Mouse (Mus musculus): ENCODE measurements around the gene Dchs2. TPM values are rescaled to one million over a fixed set of nuclear protein-coding genes. Genes with fewer than 3 reads are reported as not detected.
A peak's percentile ranks its signal among the peaks of the same experiment; 100 is the strongest.

The Dchs2 gene
- 0.02 TPM in 2 replicates for polyA plus RNA-seq (2015; fragmentation: Nextera tagmentation; extraction: Ambion mirVana)

DNA sequence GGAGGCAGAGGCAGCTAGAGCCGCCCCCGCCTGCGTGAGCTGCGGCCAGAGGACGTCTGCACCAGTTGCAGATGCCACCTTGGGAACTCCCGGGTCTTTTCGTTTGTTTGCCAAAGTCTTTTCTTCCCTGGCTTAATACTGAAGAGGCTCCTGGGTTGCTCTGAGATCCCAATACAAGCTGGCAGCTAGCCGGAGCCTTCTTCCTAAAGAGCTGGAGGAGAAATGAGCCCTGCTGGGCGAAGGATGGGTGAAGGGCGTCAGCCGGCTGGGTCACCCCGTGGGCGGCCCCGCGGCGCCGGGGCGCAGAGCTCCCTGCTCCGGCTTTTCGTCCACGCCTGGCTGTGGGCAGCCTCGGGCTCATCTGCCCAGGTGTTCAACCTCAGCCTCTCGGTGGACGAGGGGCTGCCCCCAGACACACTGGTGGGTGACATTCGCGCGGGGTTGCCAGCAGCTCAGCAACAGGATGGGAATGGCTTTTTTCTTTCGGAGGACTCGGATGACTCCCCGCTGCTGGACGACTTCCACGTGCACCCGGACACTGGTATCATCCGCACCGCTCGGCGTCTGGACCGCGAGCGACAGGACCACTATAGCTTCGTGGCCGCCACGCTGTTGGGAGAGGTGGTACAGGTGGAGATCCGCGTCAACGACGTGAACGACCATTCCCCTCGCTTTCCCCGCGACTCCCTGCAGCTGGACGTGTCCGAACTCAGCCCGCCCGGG lies at the start of gene Dchs2:
Gene Dchs2, plus strand, starts transcription at position 223 of the 723 bp plus-strand sequence.
- ATAC-seq (no peak), DNase-seq (no peak)
- H3K9ac ChIP-seq (replicated peaks), result no peak within 1 kb of the TSS
- no peaks in the 10 kb centered on the region for H3K36me3 ChIP-seq (replicated peaks; ENCODE audit: insufficient read depth, low read length)
- H3K4me3 ChIP-seq (ENCODE audit: low read depth, low read length), result peak within 1 kb of the TSS; percentile 40
- peak within 1 kb of the TSS; percentile 61 for H3K4me2 ChIP-seq (ENCODE audit: low read depth, low read length)
- H3K9me3 ChIP-seq (ENCODE audit: low read length), result no peaks in the 10 kb centered on the region
- H3K27me3 ChIP-seq (ENCODE audit: insufficient read depth, low read length), result peaks cover 54% of the 10 kb centered on the region
- H3K4me1 ChIP-seq (ENCODE audit: insufficient read depth), result no peaks in the 10 kb centered on the region
- WGBS (ENCODE audit: insufficient replicate concordance), result 2% methylated on average over 54 of the region's 55 CpGs
- no peak within 1 kb of the TSS for H3K27ac ChIP-seq (ENCODE audit: low read depth)
- no peak for TF ChIP-seq EP300 (IDR thresholded peaks at IDR 0.05; ENCODE audit: low read depth)
- TF ChIP-seq CTCF (IDR thresholded peaks at IDR 0.05; ENCODE audit: low read depth), result no peak

- Histone ChIP-seq H3K9me3 (ENCODE audit: low read length) (no peaks in the 10 kb centered on the region), H3K4me2 (ENCODE audit: low read depth, low read length) (peak overlapping the region; percentile 75), H3K9ac (replicated peaks) (no peak overlapping the region; the same call in 1 of the 2 replicates), H3K27me3 (ENCODE audit: insufficient read depth, low read length) (no peaks in the 10 kb centered on the region), H3K4me1 (ENCODE audit: insufficient read depth) (no peaks in the 10 kb centered on the region), H3K36me3 (replicated peaks; ENCODE audit: insufficient read depth, low read length) (no peaks in the 10 kb centered on the region), H3K27ac (ENCODE audit: low read depth) (peak overlapping the region; percentile 22; the same call in 1 of the 2 replicates), H3K4me3 (ENCODE audit: low read depth, low read length) (peak overlapping the region; percentile 43)
- TF ChIP-seq EP300 (IDR thresholded peaks at IDR 0.05; ENCODE audit: low read depth), result no peak
- peak; percentile 97 for TF ChIP-seq CTCF (IDR thresholded peaks at IDR 0.05; ENCODE audit: low read depth)
- WGBS (ENCODE audit: insufficient replicate concordance), result 2% methylated on average over 11 of the region's 11 CpGs
- ATAC-seq (peak; percentile 86), DNase-seq (peak; percentile 77)
These were observed 47.1 kb upstream of the Dchs2 start for GRCm38 (mm10) chr3:83080567-83081055.

DNA sequence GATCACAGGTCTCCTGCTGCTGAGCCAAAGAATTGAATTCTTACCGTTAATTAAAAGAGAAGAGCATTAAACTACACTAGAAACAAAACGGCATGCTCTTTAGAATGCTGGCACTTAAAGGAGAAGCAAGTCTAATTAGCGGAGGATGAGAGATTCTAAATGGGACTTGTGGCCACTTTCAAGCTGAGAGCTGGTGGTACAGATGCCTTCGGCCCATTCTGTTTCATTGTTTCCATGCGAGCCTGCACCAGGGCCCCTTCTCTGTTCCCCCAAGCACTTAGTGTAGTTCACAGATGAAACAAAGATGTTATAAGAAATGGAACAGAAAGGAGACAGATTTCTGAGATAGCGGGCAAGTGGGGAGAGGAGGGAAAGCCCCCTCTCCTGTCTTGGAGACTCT lies 30.2 kb upstream of the Dchs2 start:
- Histone ChIP-seq H3K4me3 (ENCODE audit: low read depth, low read length) (no peak overlapping the region), H3K4me1 (ENCODE audit: insufficient read depth) (no peaks in the 10 kb centered on the region), H3K36me3 (replicated peaks; ENCODE audit: insufficient read depth, low read length) (no peaks in the 10 kb centered on the region), H3K27ac (ENCODE audit: low read depth) (no peak overlapping the region), H3K9me3 (ENCODE audit: low read length) (no peaks in the 10 kb centered on the region), H3K27me3 (ENCODE audit: insufficient read depth, low read length) (no peaks in the 10 kb centered on the region), H3K9ac (replicated peaks) (no peak overlapping the region), H3K4me2 (ENCODE audit: low read depth, low read length) (no peak overlapping the region)
- WGBS (ENCODE audit: insufficient replicate concordance), result 81% methylated on average over 6 of the region's 6 CpGs
- TF ChIP-seq EP300 (IDR thresholded peaks at IDR 0.05; ENCODE audit: low read depth) (no peak), CTCF (IDR thresholded peaks at IDR 0.05; ENCODE audit: low read depth) (no peak)
- ATAC-seq, result no peak
- DNase-seq, result no peak

- Histone ChIP-seq H3K4me1 (ENCODE audit: insufficient read depth) (no peaks in the 10 kb centered on the region), H3K4me3 (ENCODE audit: low read depth, low read length) (peak overlapping the region; percentile 24; the same call in 1 of the 2 replicates), H3K9ac (replicated peaks) (no peak overlapping the region), H3K4me2 (ENCODE audit: low read depth, low read length) (peak overlapping the region; percentile 47), H3K36me3 (replicated peaks; ENCODE audit: insufficient read depth, low read length) (no peaks in the 10 kb centered on the region), H3K27me3 (ENCODE audit: insufficient read depth, low read length) (no peaks in the 10 kb centered on the region), H3K9me3 (ENCODE audit: low read length) (no peaks in the 10 kb centered on the region), H3K27ac (ENCODE audit: low read depth) (no peak overlapping the region)
- ATAC-seq (no peak), DNase-seq (no peak)
- TF ChIP-seq EP300 (IDR thresholded peaks at IDR 0.05; ENCODE audit: low read depth) (no peak), CTCF (IDR thresholded peaks at IDR 0.05; ENCODE audit: low read depth) (no peak)
- 24% methylated on average over 14 of the region's 14 CpGs for WGBS (ENCODE audit: insufficient replicate concordance)
These were observed 29.2 kb upstream of the Dchs2 start for GRCm38 (mm10) chr3:83098546-83099034.

DNA sequence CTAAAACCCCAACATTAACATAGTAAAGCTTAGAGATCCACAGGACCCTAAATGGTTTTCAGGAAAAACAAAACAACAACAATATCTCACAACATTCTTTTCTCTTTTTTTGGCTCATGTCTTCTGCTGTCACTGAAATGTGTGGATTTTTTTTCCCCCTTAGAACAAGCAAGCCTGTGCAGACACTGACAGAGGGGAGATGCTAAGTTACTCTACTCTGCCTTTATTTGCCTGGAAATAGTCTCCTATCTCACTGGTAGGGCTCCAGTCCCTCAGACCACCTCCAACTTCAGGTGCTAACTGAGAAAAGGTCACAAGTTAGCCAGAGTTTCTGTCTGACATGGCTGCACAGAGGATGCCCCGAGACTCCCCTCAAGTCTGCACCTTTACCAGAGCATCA lies 28.6 kb upstream of the Dchs2 start:
- no peaks in the 10 kb centered on the region for H3K36me3 ChIP-seq (replicated peaks; ENCODE audit: insufficient read depth, low read length)
- no peak overlapping the region for H3K9ac ChIP-seq (replicated peaks)
- H3K4me3 ChIP-seq (ENCODE audit: low read depth, low read length), result no peak overlapping the region
- TF ChIP-seq CTCF (IDR thresholded peaks at IDR 0.05; ENCODE audit: low read depth) (no peak), EP300 (IDR thresholded peaks at IDR 0.05; ENCODE audit: low read depth) (no peak)
- no peak overlapping the region for H3K4me2 ChIP-seq (ENCODE audit: low read depth, low read length)
- no peak for DNase-seq
- no peak overlapping the region for H3K27ac ChIP-seq (ENCODE audit: low read depth)
- H3K27me3 ChIP-seq (ENCODE audit: insufficient read depth, low read length), result no peaks in the 10 kb centered on the region
- 66% methylated on average over 1 of the region's 1 CpGs for WGBS (ENCODE audit: insufficient replicate concordance)
- no peaks in the 10 kb centered on the region for H3K9me3 ChIP-seq (ENCODE audit: low read length)
- no peaks in the 10 kb centered on the region for H3K4me1 ChIP-seq (ENCODE audit: insufficient read depth)
- ATAC-seq, result no peak

- Histone ChIP-seq H3K9me3 (ENCODE audit: low read length) (no peaks in the 10 kb centered on the region), H3K4me1 (ENCODE audit: insufficient read depth) (no peaks in the 10 kb centered on the region)
These were observed 28.1 kb upstream of the Dchs2 start for GRCm38 (mm10) chr3:83099651-83100050.

More at GRCm38 (mm10) chr3:83099651-83100050, 28.1 kb upstream of the Dchs2 start:
- Histone ChIP-seq H3K27ac (ENCODE audit: low read depth) (no peak overlapping the region), H3K9ac (replicated peaks) (no peak overlapping the region), H3K36me3 (replicated peaks; ENCODE audit: insufficient read depth, low read length) (no peaks in the 10 kb centered on the region), H3K4me3 (ENCODE audit: low read depth, low read length) (no peak overlapping the region), H3K27me3 (ENCODE audit: insufficient read depth, low read length) (no peaks in the 10 kb centered on the region), H3K4me2 (ENCODE audit: low read depth, low read length) (no peak overlapping the region)
- no peak for TF ChIP-seq CTCF (IDR thresholded peaks at IDR 0.05; ENCODE audit: low read depth)
- TF ChIP-seq EP300 (IDR thresholded peaks at IDR 0.05; ENCODE audit: low read depth), result no peak
- no peak for DNase-seq
- 68% methylated on average over 6 of the region's 6 CpGs for WGBS (ENCODE audit: insufficient replicate concordance)
- ATAC-seq, result no peak
